Mouse (Mus musculus): Measurements from ENCODE around the gene Igf1r.

Igf1r gene

DNA sequence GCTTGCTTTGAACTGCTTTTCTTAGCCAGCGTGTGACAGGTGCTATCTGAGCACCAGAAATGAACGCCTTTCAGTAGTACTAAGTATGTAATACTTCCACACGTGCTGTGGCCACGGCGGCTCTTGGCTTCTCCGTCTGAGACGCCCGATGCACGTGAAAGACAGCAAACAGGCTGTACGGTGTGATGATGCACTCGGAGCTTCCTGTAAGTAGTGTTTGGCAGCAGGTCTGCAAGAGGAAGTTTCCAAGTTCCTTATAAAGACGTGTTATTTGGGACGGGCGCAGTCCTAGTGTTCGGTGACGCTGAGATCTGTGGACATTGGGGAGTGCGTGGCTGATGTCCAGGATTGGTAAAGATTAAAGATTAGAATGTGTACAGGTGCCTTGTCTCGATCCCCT, 5.4 kb downstream of the Igf1r start:
- peak; percentile 97 for DNase-seq

DNA sequence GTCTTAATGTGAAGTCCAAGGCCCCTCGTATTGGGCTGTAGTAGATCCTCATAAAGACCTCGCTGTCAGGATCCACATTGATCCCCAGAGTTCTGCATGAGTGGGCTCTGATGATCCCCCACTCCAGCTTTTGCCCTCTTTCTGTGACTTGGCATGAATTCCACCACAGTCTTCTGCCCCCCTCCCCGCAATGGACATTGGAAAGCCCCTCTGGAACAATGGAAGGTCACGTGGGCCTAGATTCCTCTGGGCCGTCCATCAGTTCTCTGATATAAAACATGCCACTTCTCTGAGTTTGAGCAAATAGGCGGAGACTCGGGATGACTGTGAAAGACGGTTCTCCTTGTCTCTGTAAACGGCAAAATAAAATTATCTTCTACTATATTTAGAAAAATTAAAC, 8.1 kb downstream of the Igf1r start:
- DNase-seq, result peak; percentile 87

- DNase-seq, result peak; percentile 97
These were observed 9.1 kb downstream of the Igf1r start for GRCm38 (mm10) chr7:67961567-67962267.

- peak; percentile 75 for DNase-seq
These were observed 11.1 kb downstream of the Igf1r start for GRCm38 (mm10) chr7:67963691-67964090.

DNA sequence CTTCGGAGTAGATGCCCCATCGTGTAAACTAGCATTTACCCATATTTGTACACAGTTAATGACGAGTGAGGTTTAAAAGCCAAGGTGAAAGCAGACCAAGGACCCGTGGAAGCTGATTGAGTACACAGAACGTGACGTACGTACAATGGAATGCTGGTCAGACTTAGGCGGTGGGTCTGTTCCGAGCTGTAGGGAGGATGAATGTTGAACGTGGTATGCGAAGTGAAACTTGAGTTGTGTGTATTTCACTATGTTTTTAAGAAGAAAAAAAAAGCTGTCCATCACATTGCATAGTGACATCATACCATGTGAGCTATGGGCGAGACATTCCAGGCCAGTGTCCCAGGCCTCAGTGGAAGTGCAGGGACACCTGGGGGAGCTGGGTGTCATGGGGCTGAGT, 15.8 kb downstream of the Igf1r start:
- no peak for DNase-seq

GRCm38 (mm10) chr7:67969076-67969475, 16.4 kb downstream of the Igf1r start:
- DNase-seq, result peak; percentile 76

GRCm38 (mm10) chr7:67973180-67974014, 20.8 kb downstream of the Igf1r start:
- peak; percentile 95 for DNase-seq

DNA sequence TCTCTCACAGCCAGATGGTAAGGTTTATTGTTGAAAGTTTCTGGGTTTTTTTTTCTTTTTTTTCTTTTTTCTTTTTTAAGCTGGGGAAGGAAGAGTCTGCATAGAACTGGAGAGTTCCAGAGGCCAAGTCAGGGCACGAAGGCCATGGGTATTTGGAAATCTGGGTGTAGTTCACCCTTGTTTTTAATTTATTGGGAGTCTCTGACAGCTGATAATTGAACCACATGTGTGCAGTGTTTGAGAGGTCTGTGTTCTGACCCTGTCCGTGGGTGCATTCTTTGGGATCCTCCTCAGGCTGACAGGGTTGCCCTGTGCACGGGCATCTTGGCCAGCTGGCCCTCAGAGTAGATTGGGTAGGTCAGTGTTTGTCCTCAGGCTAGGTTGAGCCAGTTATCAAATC, 29.3 kb downstream of the Igf1r start:
- DNase-seq, result no peak

DNA sequence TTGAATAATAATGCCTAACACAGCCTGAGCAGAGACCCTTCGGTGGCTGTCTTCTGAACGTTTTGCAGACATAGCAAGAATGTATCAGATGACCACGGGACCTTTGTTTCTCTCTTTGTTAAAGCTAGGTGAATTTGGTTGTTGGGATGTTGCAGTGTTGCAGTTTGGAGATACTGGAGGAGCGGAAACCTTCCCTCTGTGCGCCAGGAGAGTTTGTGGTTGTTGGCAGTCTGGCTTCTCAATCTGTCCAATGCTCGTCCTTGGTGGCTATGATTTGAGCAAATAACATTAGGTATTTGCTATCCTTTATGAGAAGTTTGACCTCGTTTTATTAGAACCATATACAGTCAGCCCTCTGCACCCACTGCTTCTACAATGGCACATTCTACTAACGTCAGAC, 30.2 kb downstream of the Igf1r start:
- no peak for DNase-seq

- no peak for DNase-seq
These were observed 30.8 kb downstream of the Igf1r start for GRCm38 (mm10) chr7:67983451-67983850.

GRCm38 (mm10) chr7:67985003-67985416, 32.4 kb downstream of the Igf1r start:
- DNase-seq, result no peak

DNA sequence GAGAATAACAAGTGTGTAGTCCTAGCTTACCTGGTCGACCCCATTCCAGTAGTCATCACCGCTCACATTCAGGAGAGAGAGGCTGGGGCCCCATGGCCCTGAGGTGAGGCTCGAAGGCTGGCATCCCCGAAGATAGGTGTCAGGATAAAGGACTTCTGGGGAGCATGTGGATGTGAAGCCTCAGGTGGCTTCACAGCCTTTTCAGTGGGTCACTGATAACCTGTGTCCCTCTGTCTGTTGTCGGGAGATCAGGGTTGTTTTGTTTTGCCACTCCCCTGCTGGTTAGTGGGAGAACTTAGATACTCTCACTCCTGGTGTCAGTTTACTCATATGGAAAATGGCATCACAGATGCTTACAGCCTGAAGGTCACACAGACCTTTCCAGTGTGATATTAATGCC, 32.9 kb downstream of the Igf1r start:
- no peak for DNase-seq

DNA sequence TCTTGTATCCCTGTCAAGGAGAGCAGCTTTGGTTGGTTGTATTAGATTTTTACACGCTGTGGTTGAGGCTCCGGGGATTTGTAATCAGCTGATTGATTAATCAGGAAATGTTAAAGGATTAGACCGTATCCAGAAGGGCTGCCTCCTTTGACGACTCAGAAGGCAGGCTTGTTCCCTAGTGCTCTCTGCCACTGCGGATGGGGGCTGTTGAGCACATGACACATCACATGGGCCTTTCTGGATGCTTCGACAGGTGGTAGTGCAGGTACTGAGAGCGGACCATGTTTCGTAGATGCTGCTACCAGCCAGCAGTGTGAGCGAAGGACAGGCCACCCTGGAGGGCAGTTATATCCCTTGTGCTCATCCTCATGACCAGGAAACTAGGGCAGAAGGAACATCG, 33.6 kb downstream of the Igf1r start:
- DNase-seq, result no peak

- no peak for DNase-seq
These were observed 34.2 kb downstream of the Igf1r start for GRCm38 (mm10) chr7:67986816-67987215.

DNA sequence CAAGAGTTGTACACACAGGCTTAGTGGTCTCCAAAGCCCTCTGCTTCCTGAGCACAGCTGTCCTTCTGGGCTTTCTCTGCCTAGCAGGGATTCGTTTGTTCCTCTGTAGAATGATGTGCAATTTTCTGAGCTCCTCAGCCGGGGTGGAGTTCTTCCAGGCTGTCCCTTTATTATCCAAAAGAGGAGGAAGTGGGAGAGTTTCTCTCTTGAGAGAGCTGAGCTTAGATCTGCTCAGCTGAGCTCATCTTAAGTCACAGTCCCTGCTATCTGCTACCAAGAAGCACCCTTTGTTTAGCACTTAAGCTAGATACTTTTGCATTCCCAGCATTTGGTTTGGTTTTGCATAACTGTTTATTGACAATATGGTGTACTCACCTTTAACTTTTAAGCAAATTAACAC, 36.7 kb downstream of the Igf1r start:
- no peak for DNase-seq

DNA sequence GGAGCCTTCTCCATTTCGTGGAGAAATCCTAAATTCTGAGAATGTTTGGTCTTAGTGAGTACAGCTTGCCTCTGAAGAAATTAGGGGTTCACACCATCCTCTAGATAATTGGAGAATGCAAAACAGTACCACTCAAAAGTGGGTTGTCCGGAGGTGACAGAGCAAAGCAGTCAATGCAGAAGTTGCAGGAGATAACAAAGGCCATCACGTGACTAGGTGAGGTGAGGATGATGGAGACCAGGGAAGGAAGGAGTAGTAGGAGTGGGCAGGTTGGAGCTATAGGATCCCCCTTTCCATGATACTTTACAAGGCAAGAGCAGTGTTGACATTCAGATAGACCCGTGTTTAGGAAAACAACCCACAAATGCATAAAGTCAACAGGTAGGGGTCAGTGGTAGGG, 41.0 kb downstream of the Igf1r start:
- no peak for DNase-seq

DNA sequence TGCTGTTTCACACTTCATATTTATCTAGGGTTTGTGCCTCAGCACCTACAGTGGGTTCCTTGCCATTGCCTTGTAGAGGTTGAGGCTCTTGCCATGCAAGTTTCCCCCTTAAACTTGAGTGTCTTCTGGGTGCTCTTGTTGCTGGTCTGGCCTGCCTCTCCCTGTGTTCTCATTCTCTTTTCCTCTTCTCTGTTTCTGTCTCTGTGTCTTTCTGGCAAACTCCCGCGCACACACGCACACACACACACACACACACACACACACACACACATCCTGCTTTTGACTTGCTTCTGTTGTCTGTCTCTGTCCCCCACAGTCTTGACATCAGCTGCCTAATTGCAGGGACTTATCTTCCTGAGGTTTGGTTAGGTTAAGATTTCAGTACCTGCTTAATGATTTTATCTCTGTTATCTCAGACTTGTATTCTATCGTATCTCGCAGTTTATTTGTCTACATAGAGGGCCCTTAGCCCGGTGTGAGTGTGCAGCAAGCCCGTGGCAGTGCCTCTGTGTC, 41.8 kb downstream of the Igf1r start:
- DNase-seq, result no peak

- DNase-seq, result no peak
These were observed 42.6 kb downstream of the Igf1r start for GRCm38 (mm10) chr7:67995276-67995675.

- DNase-seq, result no peak
These were observed 43.8 kb downstream of the Igf1r start for GRCm38 (mm10) chr7:67996202-67996960.

DNA sequence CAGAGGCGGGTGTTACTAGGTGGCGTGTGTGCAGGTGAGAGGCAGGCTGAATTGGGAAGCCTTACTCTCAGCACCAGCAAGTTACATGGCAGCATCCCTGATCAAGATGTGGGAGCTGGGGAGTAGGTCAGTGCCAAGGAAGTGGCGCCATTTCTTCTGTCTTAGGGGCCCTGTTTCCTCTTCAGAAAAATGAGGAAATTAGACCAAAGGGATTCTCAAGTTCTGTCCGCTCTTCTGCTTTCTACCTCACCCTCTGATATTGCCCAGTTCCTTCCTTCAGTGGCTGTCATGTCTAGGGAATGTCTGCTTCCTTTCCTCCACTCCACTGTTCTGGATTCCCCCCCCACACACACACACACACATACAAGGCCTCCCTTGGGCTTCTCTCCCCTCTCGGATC, 48.6 kb downstream of the Igf1r start:
- DNase-seq, result no peak

- DNase-seq, result no peak
These were observed 53.4 kb downstream of the Igf1r start for GRCm38 (mm10) chr7:68006074-68006473.

GRCm38 (mm10) chr7:68006496-68006895, 53.9 kb downstream of the Igf1r start:
- no peak for DNase-seq

- no peak for DNase-seq
These were observed 57.0 kb downstream of the Igf1r start for GRCm38 (mm10) chr7:68009635-68010034.
